Mouse (Mus musculus) hindbrain, embryonic 14.5 days (tissue): ENCODE results near the gene Atxn2l. TPM values are rescaled to one million over a fixed set of nuclear protein-coding genes. Genes with fewer than 3 reads are reported as not detected.

Source experiments
- ATAC-seq: fragments of 200-750 bp; cut with Nextera tagmentation; 2 replicates; pipeline ENCODE4 v1.8.0; 2017; ENCODE audit warnings: moderate number of reproducible peaks, mild to moderate bottlenecking, moderate TSS enrichment, moderate library complexity; ENCODE audit not compliant: low FRiP score
- DNase-seq: peaks from one replicate; pipeline ENCODE4 v3.0.0-alpha.2; 2015; ENCODE audit warnings: low spot score
- H3K27ac ChIP-seq: fragments of 300-500 bp; sonication (generic); 2 replicates; pipeline ENCODE4 v1.5.1; 2014; ENCODE audit warnings: mild to moderate bottlenecking, moderate library complexity
- H3K27me3 ChIP-seq: fragments of 300-500 bp; sonication (generic); 2 replicates; pipeline ENCODE4 v1.6.1; 2014; ENCODE audit warnings: mild to moderate bottlenecking, low read length, mixed read lengths; ENCODE audit not compliant: control insufficient read depth, insufficient read depth
- H3K36me3 ChIP-seq: fragments of 300-500 bp; sonication (generic); replicated peaks from 2 replicates; pipeline ENCODE4 v1.6.1; 2014; ENCODE audit not compliant: control insufficient read depth, insufficient read depth
- H3K4me1 ChIP-seq: fragments of 300-500 bp; sonication (generic); replicated peaks from 2 replicates; pipeline ENCODE4 v1.6.1; 2014; ENCODE audit warnings: antibody characterized with exemption, low read length, mixed read lengths; ENCODE audit not compliant: control insufficient read depth, insufficient read depth
- H3K4me2 ChIP-seq: fragments of 300-500 bp; sonication (generic); replicated peaks from 2 replicates; pipeline ENCODE4 v1.6.1; 2014; ENCODE audit warnings: mild to moderate bottlenecking, moderate library complexity
- H3K4me3 ChIP-seq: fragments of 300-500 bp; sonication (generic); replicated peaks from 2 replicates; pipeline ENCODE4 v1.5.1; 2014; ENCODE audit warnings: mild to moderate bottlenecking, low read length
- H3K9ac ChIP-seq: fragments of 300-500 bp; sonication (generic); 2 replicates; pipeline ENCODE4 v1.6.1; 2014
- H3K9me3 ChIP-seq: fragments of 300-500 bp; sonication (generic); 2 replicates; pipeline ENCODE4 v1.6.1; 2016; ENCODE audit warnings: low read length; ENCODE audit not compliant: control insufficient read depth
- WGBS: fragments of 180-500 bp; shearing (Covaris S2); extraction: QIAGEN DNeasy Blood & Tissue Kit; methylation state at CpG from one replicate; pipeline ENCODE4 v1.1.7; 2014; 5-methylcytosine and 5-hydroxymethylcytosine counted together
- polyA plus RNA-seq: library from polyadenylated mRNA; unstranded; fragments of >200 nt; fragmentation: Nextera tagmentation; extraction: Ambion mirVana; gene quantifications from 2 replicates; pipeline ENCODE4 v1.2.1, GENCODE M21; 2014

The Atxn2l gene
- polyA plus RNA-seq, 1 experiment from 2014 or later = 72.6 TPM

GRCm38 (mm10) chr7:126519513-126519912 lies 16.3 kb upstream of the Atxn2l start:
- H3K4me2 ChIP-seq = no peak overlapping the region
- ATAC-seq = no peak
- 0 out of 2 replicates have a peak, but pooled peaks cover 3% of the 10 kb centered on the region for H3K27me3 ChIP-seq
- no peak overlapping the region for H3K27ac ChIP-seq
- H3K9me3 ChIP-seq = no peaks in the 10 kb centered on the region
- no peaks in the 10 kb centered on the region for H3K4me1 ChIP-seq
- no peak for DNase-seq
- H3K9ac ChIP-seq = no peak overlapping the region
- no peaks in the 10 kb centered on the region for H3K36me3 ChIP-seq
- H3K4me3 ChIP-seq = no peak overlapping the region
- 70% methylated on average over 2 of the region's 2 CpGs for WGBS

- H3K4me3 ChIP-seq = no peak overlapping the region
- ATAC-seq = no peak
- no peak overlapping the region for H3K4me2 ChIP-seq
- H3K27me3 ChIP-seq = 0 out of 2 replicates have a peak, but pooled peaks cover 3% of the 10 kb centered on the region
- no peaks in the 10 kb centered on the region for H3K4me1 ChIP-seq
- H3K27ac ChIP-seq = no peak overlapping the region
- no peaks in the 10 kb centered on the region for H3K9me3 ChIP-seq
- H3K36me3 ChIP-seq = no peaks in the 10 kb centered on the region
- 79% methylated on average over 5 of the region's 5 CpGs for WGBS
- H3K9ac ChIP-seq = no peak overlapping the region
- DNase-seq = no peak
These were observed 15.2 kb upstream of the Atxn2l start for GRCm38 (mm10) chr7:126518261-126518941.

GRCm38 (mm10) chr7:126511287-126511686 lies 8.1 kb upstream of the Atxn2l start:
- H3K9ac ChIP-seq = no peak overlapping the region
- no peaks in the 10 kb centered on the region for H3K4me1 ChIP-seq
- no peak for ATAC-seq
- no peak overlapping the region for H3K4me2 ChIP-seq
- no peak overlapping the region for H3K27ac ChIP-seq
- DNase-seq = no peak
- WGBS = 80% methylated on average over 3 of the region's 3 CpGs
- H3K9me3 ChIP-seq = no peaks in the 10 kb centered on the region
- no peak overlapping the region for H3K4me3 ChIP-seq
- H3K36me3 ChIP-seq = no peaks in the 10 kb centered on the region
- H3K27me3 ChIP-seq = no peaks in the 10 kb centered on the region

- no peak overlapping the region for H3K27ac ChIP-seq
- WGBS = 87% methylated on average over 8 of the region's 8 CpGs
- no peak overlapping the region for H3K4me2 ChIP-seq
- H3K4me3 ChIP-seq = no peak overlapping the region
- DNase-seq (no peak), ATAC-seq (no peak)
- no peak overlapping the region for H3K9ac ChIP-seq
- no peaks in the 10 kb centered on the region; the same call in 1 of the 2 replicates for H3K4me1 ChIP-seq
- no peaks in the 10 kb centered on the region for H3K36me3 ChIP-seq
- no peaks in the 10 kb centered on the region for H3K27me3 ChIP-seq
- no peaks in the 10 kb centered on the region for H3K9me3 ChIP-seq
These were observed 4.0 kb upstream of the Atxn2l start for GRCm38 (mm10) chr7:126507126-126507778.

GRCm38 (mm10) chr7:126504913-126505312 lies 1.7 kb upstream of the Atxn2l start:
- no peak overlapping the region for H3K4me3 ChIP-seq
- peaks cover 11% of the 10 kb centered on the region; the same call in 1 of the 2 replicates for H3K4me1 ChIP-seq
- no peaks in the 10 kb centered on the region for H3K27me3 ChIP-seq
- WGBS = 77% methylated on average over 2 of the region's 2 CpGs
- H3K27ac ChIP-seq = no peak overlapping the region
- no peak overlapping the region for H3K4me2 ChIP-seq
- no peaks in the 10 kb centered on the region for H3K9me3 ChIP-seq
- DNase-seq (no peak), ATAC-seq (no peak)
- H3K9ac ChIP-seq = no peak overlapping the region
- H3K36me3 ChIP-seq = peaks cover 14% of the 10 kb centered on the region

DNA sequence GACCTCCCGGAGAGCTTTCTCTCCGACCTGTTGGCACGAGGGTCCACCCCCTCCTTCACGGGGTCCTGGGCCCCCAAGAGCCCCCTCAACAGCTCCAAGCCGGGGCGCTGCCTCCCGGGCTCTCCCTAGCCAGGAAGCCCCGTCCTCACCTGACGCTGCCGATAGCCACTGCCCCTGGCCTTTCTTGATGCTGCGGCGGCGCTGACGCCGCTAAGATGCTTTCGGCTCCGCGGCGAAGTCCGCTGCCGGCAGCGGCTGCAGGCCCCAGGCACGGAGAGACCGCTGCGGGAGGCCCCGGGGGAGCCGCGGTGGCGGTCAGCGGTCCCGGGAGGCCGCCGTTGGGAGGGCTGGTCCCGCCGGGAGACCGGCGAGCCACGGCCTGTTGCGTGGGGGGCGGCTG lies 486 bp downstream of the Atxn2l start:
- Histone ChIP-seq H3K4me3 (peak overlapping the region; percentile 81), H3K4me2 (peak overlapping the region; percentile 55), H3K27ac (peak overlapping the region; percentile 97), H3K27me3 (no peaks in the 10 kb centered on the region), H3K9ac (peak overlapping the region; percentile 91), H3K36me3 (peaks cover 35% of the 10 kb centered on the region), H3K9me3 (no peaks in the 10 kb centered on the region), H3K4me1 (peaks cover 11% of the 10 kb centered on the region; the same call in 1 of the 2 replicates)
- under 1% methylated on average over 38 of the region's 40 CpGs for WGBS
- no peak for DNase-seq
- ATAC-seq = no peak; the same call in 1 of the 2 replicates

DNA sequence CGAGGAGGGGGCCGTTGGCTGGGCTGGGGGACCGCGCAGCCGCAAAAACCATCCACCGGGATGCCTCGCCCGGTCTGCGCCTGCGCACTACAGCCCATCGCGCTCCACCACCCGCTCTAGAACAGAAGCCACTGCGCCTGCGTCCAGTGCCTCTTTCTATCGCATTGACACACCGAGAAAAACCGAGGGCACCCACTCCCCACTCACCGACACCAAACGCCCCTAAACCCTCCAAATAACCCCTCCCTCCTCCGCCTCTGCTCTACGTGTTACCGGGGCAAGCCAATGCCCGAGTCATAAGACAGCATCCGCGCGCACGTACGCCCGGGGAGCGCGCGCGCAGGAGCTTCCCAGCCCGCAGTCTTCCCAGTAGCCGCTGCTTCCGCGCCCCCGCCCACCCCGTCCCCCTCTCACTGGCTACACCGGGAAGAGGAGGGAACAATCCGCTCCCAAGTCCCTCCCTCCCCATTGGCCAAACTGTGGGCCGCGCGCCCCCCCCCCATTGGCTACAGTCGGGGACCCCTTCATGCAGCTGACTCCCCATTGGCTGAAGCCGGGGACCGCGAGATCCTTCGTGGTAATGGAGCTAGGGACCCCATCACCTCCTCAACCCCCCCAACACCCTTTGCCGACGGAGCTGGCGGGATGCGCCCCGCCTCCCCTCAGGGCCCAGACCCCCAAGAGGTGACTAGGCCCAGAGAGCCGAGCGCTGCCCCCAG lies 1.1 kb downstream of the Atxn2l start:
- peak; percentile 91 for ATAC-seq
- Histone ChIP-seq H3K27me3 (no peaks in the 10 kb centered on the region), H3K27ac (peak overlapping the region; percentile 97), H3K9ac (peak overlapping the region; percentile 91), H3K4me3 (peak overlapping the region; percentile 81), H3K4me1 (peaks cover 11% of the 10 kb centered on the region; the same call in 1 of the 2 replicates), H3K36me3 (peaks cover 41% of the 10 kb centered on the region), H3K9me3 (no peaks in the 10 kb centered on the region), H3K4me2 (peak overlapping the region; percentile 71)
- WGBS = under 1% methylated on average over 51 of the region's 57 CpGs
- DNase-seq = peak; percentile 92

- Histone ChIP-seq H3K4me3 (peak overlapping the region; percentile 81), H3K4me1 (peaks cover 11% of the 10 kb centered on the region; the same call in 1 of the 2 replicates), H3K27me3 (no peaks in the 10 kb centered on the region), H3K4me2 (peak overlapping the region; percentile 71), H3K9ac (peak overlapping the region; percentile 91), H3K27ac (peak overlapping the region; percentile 97), H3K36me3 (peaks cover 46% of the 10 kb centered on the region), H3K9me3 (no peaks in the 10 kb centered on the region)
- no peak for ATAC-seq
- WGBS = 7% methylated on average over 9 of the region's 9 CpGs
- no peak for DNase-seq
These were observed 1.6 kb downstream of the Atxn2l start for GRCm38 (mm10) chr7:126501684-126502022.

DNA sequence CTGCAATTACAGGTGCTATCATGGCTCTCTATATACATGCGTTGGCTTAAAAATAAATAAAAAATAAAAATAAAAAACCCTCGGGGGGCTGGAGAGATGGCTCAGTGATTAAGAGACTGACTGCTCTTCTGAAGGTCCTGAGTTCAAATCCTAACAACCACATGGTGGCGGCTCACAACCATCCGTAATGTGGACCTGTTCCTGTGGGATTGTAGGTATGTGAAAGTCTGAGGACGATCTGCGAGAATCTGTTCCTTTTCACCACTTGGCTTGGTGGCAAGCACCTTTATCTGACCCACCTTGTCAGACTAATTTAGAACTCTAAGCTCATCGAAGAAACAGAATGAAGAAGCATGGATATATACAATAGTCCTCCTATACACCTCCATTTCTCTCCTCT lies 3.8 kb downstream of the Atxn2l start:
- no peak overlapping the region for H3K4me3 ChIP-seq
- H3K9ac ChIP-seq = no peak overlapping the region
- H3K9me3 ChIP-seq = no peaks in the 10 kb centered on the region
- ATAC-seq (no peak), DNase-seq (no peak)
- H3K4me2 ChIP-seq = no peak overlapping the region
- peaks cover 11% of the 10 kb centered on the region; the same call in 1 of the 2 replicates for H3K4me1 ChIP-seq
- no peaks in the 10 kb centered on the region for H3K27me3 ChIP-seq
- no peak overlapping the region for H3K27ac ChIP-seq
- peaks cover 69% of the 10 kb centered on the region for H3K36me3 ChIP-seq
- WGBS = 98% methylated on average over 7 of the region's 7 CpGs
